Mouse (Mus musculus) kidney, adult 2 months (tissue): ENCODE measurements at regions not wholly inside any gene's neighbourhood (a gene's known extent, or its start where the extent isn't known, plus 50 kb on each side); places are given as distances from the start of the nearest gene placed in this dataset.

ENCODE experiments used
- CTCF ChIP-seq: fragments of 200-500 bp; conservative IDR thresholded peaks from 2 replicates; pipeline ENCODE4 v1.5.1; 2011; ENCODE audit warnings: low read depth, mild to moderate bottlenecking, control low read depth, low read length, moderate library complexity, mixed read lengths; ENCODE audit not compliant: insufficient read depth, insufficient read length
- POLR2A ChIP-seq: fragments of 200-500 bp; IDR thresholded peaks from one replicate; pipeline ENCODE4 v1.6.1; 2011; ENCODE audit warnings: low read depth, low read length, control low read depth

DNA sequence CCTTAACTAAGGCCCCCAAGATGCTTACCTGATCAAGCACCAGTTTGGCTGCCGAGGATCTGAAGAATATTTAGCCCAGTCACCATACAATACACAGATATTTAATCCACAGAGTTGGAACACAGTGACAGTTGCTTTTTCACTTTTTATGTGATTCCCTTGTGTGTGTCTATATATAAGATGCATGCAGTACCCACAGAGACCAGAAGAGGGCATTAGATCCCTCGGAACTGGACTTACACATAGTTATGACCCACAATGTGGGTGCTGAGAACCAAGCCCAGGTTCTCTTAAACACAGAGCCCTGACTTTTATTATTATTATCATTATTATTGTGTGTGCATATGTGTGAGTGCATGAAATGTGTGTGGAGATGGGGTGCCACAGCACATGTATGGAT, 70.6 kb upstream of the Xpo1 start:
- TF ChIP-seq CTCF = no peak
- no peak for TF ChIP-seq POLR2A
